Mouse (Mus musculus) brain, embryonic 18.5 days (tissue): ENCODE results near the gene Ovol3.

Source experiments
- DNase-seq: peaks from one replicate; pipeline ENCODE4 v3.0.0-alpha.2; 2012; ENCODE audit warnings: low read depth, low spot score

Ovol3 gene

GRCm38 (mm10) chr7:30194101-30194831, 41.3 kb downstream of the Ovol3 start:
- DNase-seq = no peak

- no peak for DNase-seq
Measured at GRCm38 (mm10) chr7:30193581-30194100, 41.9 kb downstream of the Ovol3 start.

- DNase-seq = no peak
Measured at GRCm38 (mm10) chr7:30193013-30193412, 42.5 kb downstream of the Ovol3 start.

- DNase-seq = no peak
Measured at GRCm38 (mm10) chr7:30192088-30192487, 43.4 kb downstream of the Ovol3 start.

DNA sequence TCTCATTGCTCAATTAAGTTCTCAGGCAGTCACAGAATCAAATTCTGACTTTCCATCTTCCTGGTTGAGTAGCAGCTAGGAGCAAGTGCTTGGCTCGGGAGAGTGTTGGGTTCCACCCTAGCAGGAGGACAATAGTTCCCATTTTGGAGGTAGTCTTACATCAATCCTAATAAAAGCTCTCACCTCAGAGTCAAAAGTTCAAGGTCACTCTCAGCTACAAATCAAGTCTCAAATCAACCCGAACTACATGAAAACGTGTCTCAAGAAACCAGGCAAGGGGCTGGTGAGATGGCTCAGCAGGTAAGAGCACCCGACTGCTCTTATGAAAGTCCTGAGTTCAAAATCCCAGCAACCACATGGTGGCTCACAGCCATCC, 46.4 kb downstream of the Ovol3 start:
- no peak for DNase-seq

- DNase-seq = no peak
Measured at GRCm38 (mm10) chr7:30188344-30189115, 47.0 kb downstream of the Ovol3 start.

DNA sequence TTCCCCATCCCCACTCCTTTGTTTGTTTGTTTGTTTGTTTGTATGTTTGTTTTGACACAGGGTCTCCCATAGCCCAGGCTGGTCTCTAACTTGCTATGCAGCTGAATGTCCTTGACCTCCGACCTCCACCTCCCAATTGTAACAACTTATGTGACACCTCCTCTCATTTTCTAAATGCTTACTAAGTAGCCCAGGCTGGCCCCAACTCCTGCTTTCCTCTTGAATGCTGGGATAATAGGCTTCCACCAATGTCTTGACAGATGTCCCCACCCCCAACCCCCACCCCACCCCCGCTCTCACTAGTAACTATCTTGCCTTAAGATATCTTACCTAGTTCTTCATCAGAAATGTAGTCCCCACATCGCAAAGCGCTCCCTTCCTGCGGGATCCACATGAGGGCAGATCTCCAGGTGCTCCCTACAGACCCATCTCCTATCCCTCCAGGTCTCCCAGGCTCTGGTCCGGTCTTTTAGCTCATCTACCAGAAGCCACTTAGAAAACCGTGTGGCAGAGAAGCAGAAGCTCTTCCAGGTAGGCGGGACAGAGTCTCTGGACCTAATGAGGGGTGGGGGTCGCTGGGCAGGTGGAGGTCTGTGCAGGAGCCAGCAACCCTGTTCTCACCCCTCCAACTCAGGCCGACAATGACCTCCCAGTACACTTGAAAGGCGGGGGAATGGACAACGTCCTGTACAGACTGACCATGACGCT, 50.7 kb downstream of the Ovol3 start:
- no peak for DNase-seq

GRCm38 (mm10) chr7:30183879-30184289, 51.6 kb downstream of the Ovol3 start, which contains the start of gene Cox7a1:
TSS of gene Cox7a1 (plus strand) at chr7:30184144.
- no peak for DNase-seq
